Mouse (Mus musculus) myocyte (in vitro differentiated cells): ENCODE results near the gene Dph3.

ENCODE experiments used
- E2F4 ChIP-seq: IDR thresholded peaks from one replicate; pipeline ENCODE4 v1.6.1; 2011; ENCODE audit warnings: mild to moderate bottlenecking, control low read depth, moderate library complexity; ENCODE audit not compliant: insufficient read depth
- POLR2A ChIP-seq: IDR thresholded peaks from one replicate; pipeline ENCODE4 v1.6.1; 2011; ENCODE audit warnings: low read depth, mild to moderate bottlenecking, control low read depth, moderate library complexity; ENCODE audit not compliant: insufficient read length
- POLR2AphosphoS2 ChIP-seq: IDR thresholded peaks from one replicate; pipeline ENCODE4 v1.6.1; 2011; ENCODE audit warnings: low read depth, control low read depth; ENCODE audit not compliant: insufficient read length
- TCF12 ChIP-seq: IDR thresholded peaks from one replicate; pipeline ENCODE4 v1.6.1; 2011; ENCODE audit warnings: mild to moderate bottlenecking, control low read depth; ENCODE audit not compliant: poor library complexity, insufficient read depth, severe bottlenecking
- TCF3 ChIP-seq: IDR thresholded peaks from one replicate; pipeline ENCODE4 v1.6.1; 2011; ENCODE audit warnings: low read depth, control low read depth; ENCODE audit not compliant: insufficient read length

DNA sequence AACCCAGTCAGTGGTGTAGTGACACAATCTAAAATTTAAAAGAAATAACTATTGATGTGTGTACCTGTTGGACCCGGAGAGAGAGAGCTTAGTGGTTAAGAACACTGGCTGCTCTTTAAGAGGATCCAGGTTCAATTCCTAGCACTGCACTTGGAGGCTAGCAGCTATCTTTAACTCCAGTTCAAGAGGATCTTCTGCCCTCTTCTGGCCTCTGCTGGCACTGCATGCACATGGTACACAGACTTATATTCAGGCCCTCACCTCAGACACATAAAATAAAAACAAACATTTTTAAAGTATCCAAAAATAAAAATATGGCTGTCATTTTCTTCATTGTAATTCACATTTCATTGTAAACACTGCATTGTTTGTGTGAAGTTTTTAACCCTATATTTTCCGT, 28.9 kb downstream of the Dph3 start:
- TF ChIP-seq POLR2A (no peak), POLR2AphosphoS2 (no peak), E2F4 (no peak), TCF3 (no peak), TCF12 (no peak)
